Mouse (Mus musculus) CH12.LX (cell line): ENCODE results near the gene Spsb4. TPM values are rescaled to one million over a fixed set of nuclear protein-coding genes. Genes with fewer than 3 reads are reported as not detected.

Source experiments
- DNase-seq: peaks from one replicate; pipeline ENCODE4 v3.0.0-alpha.2; 2013; ENCODE audit errors: extremely low read depth
- H3K27ac ChIP-seq: 2 replicates; pipeline ENCODE4 v1.5.1; 2012; ENCODE audit warnings: low read depth, mild to moderate bottlenecking, control low read depth, moderate library complexity; ENCODE audit not compliant: insufficient read depth
- H3K27me3 ChIP-seq: replicated peaks from 2 replicates; pipeline ENCODE3; 2012; ENCODE audit warnings: inconsistent platforms
- H3K36me3 ChIP-seq, 2 experiments: replicated peaks in 1 of 2; 2 replicates each; pipeline versions ENCODE3 to v1.6.1; 2012; ENCODE audit warnings: inconsistent platforms in 1 of 2, low read length in 1 of 2, mild to moderate bottlenecking in 1 of 2, mixed read lengths in 1 of 2, moderate library complexity in 1 of 2; ENCODE audit not compliant: control insufficient read depth in 1 of 2, insufficient read depth in 1 of 2
- H3K4me1 ChIP-seq, 2 experiments: 2 replicates each; pipeline ENCODE4 v1.6.1; 2012; ENCODE audit warnings: inconsistent platforms in 1 of 2, moderate library complexity in 1 of 2; ENCODE audit not compliant: insufficient read depth in 2 of 2, control insufficient read depth in 1 of 2
- H3K4me2 ChIP-seq: 2 replicates; pipeline ENCODE4 v1.6.1; 2012; ENCODE audit warnings: low read depth, mild to moderate bottlenecking, control low read depth; ENCODE audit not compliant: poor library complexity, insufficient read depth, severe bottlenecking
- H3K4me3 ChIP-seq, 3 experiments: fragments of 150-350 bp in 1 of 3; sonication (generic) in 1 of 3; replicated peaks in 1 of 3; 2 replicates each; pipeline versions ENCODE3 to v1.5.1; 2011 to 2012; ENCODE audit warnings: low read depth in 2 of 3, low read length in 2 of 3, mild to moderate bottlenecking in 2 of 3, moderate library complexity in 2 of 3, control low read depth in 1 of 3, improper control_type of control experiment in 1 of 3, inconsistent platforms in 1 of 3, mixed read lengths in 1 of 3; ENCODE audit not compliant: poor library complexity in 1 of 3
- H3K79me2 ChIP-seq: replicated peaks from 2 replicates; pipeline ENCODE4 v1.6.1; 2012; ENCODE audit warnings: mild to moderate bottlenecking, moderate library complexity; ENCODE audit not compliant: control insufficient read depth, poor library complexity, insufficient read depth, severe bottlenecking; ENCODE audit errors: extremely low read depth
- H3K9ac ChIP-seq: 2 replicates; pipeline ENCODE4 v1.6.1; 2012; ENCODE audit warnings: low read depth, mild to moderate bottlenecking, control low read depth, moderate library complexity; ENCODE audit not compliant: insufficient read depth
- H3K9me3 ChIP-seq: replicated peaks from 2 replicates; pipeline ENCODE3; 2012; ENCODE audit warnings: low read length, inconsistent platforms, mixed read lengths
- BHLHE40 ChIP-seq: IDR thresholded peaks from 2 replicates; pipeline ENCODE4 v1.6.1; 2011; ENCODE audit warnings: mild to moderate bottlenecking, low read depth, low read length, improper control_type of control experiment
- CHD1 ChIP-seq: IDR thresholded peaks from 2 replicates; pipeline ENCODE4 v1.6.1; 2012; ENCODE audit warnings: low read depth, low read length, improper control_type of control experiment, inconsistent platforms
- CHD2 ChIP-seq: IDR thresholded peaks from 2 replicates; pipeline ENCODE4 v1.6.1; 2011; ENCODE audit warnings: low read length, improper control_type of control experiment
- CTCF ChIP-seq, 2 experiments: IDR thresholded peaks in 1 of 2; conservative IDR thresholded peaks in 1 of 2; 2 replicates each; pipeline ENCODE4 v1.5.1; 2011 to 2012; ENCODE audit warnings: low read depth in 2 of 2, low read length in 2 of 2, improper control_type of control experiment in 1 of 2, inconsistent platforms in 1 of 2, mild to moderate bottlenecking in 1 of 2, moderate library complexity in 1 of 2
- E2F4 ChIP-seq: IDR thresholded peaks from 2 replicates; pipeline ENCODE4 v1.6.1; 2011; ENCODE audit warnings: low read depth, low read length, improper control_type of control experiment; ENCODE audit not compliant: insufficient replicate concordance
- ELF1 ChIP-seq: IDR thresholded peaks from 2 replicates; pipeline ENCODE4 v1.6.1; 2014; ENCODE audit warnings: low read depth, mild to moderate bottlenecking, inconsistent platforms, low read length, improper control_type of control experiment
- EP300 ChIP-seq: IDR thresholded peaks from 2 replicates; pipeline ENCODE4 v1.6.1; 2011; ENCODE audit warnings: low read length, improper control_type of control experiment
- ETS1 ChIP-seq: conservative IDR thresholded peaks from 2 replicates; pipeline ENCODE4 v1.6.1; 2012; ENCODE audit warnings: low read depth, mild to moderate bottlenecking, inconsistent platforms, low read length, improper control_type of control experiment, moderate library complexity
- IRF4 ChIP-seq: IDR thresholded peaks from 2 replicates; pipeline ENCODE4 v1.6.1; 2014; ENCODE audit warnings: low read depth, mild to moderate bottlenecking, inconsistent platforms, low read length, improper control_type of control experiment
- MAFK ChIP-seq: IDR thresholded peaks from 2 replicates; pipeline ENCODE4 v1.6.1; 2011; ENCODE audit warnings: low read length, improper control_type of control experiment; ENCODE audit not compliant: insufficient replicate concordance
- MEF2A ChIP-seq: IDR thresholded peaks from 2 replicates; pipeline ENCODE4 v1.6.1; 2014; ENCODE audit warnings: low read depth, mild to moderate bottlenecking, inconsistent platforms, low read length, improper control_type of control experiment, borderline replicate concordance
- MXI1 ChIP-seq: IDR thresholded peaks from 2 replicates; pipeline ENCODE4 v1.6.1; 2011; ENCODE audit warnings: mild to moderate bottlenecking, low read depth, low read length, improper control_type of control experiment
- MYC ChIP-seq: IDR thresholded peaks from 2 replicates; pipeline ENCODE4 v1.6.1; 2011; ENCODE audit warnings: low read depth, mild to moderate bottlenecking, improper control_type of control experiment, low read length
- NELFE ChIP-seq: IDR thresholded peaks from 2 replicates; pipeline ENCODE4 v1.6.1; 2011; ENCODE audit warnings: low read depth, low read length, improper control_type of control experiment
- NRF1 ChIP-seq: IDR thresholded peaks from 2 replicates; pipeline ENCODE4 v1.6.1; 2014; ENCODE audit warnings: low read depth, mild to moderate bottlenecking, inconsistent platforms, low read length, improper control_type of control experiment, moderate library complexity
- PAX5 ChIP-seq: IDR thresholded peaks from 2 replicates; pipeline ENCODE4 v1.6.1; 2012; ENCODE audit warnings: low read length, inconsistent platforms, mixed read lengths
- POLR2A ChIP-seq: IDR thresholded peaks from 2 replicates; pipeline ENCODE4 v1.6.1; 2011; ENCODE audit warnings: low read depth, mild to moderate bottlenecking, improper control_type of control experiment, low read length
- RCOR1 ChIP-seq: conservative IDR thresholded peaks from 2 replicates; pipeline ENCODE4 v1.6.1; 2012; ENCODE audit warnings: low read depth, mild to moderate bottlenecking, inconsistent platforms, low read length, improper control_type of control experiment
- SIN3A ChIP-seq: IDR thresholded peaks from 2 replicates; pipeline ENCODE4 v1.6.1; 2012; ENCODE audit warnings: low read length, improper control_type of control experiment, inconsistent platforms
- SMC3 ChIP-seq: IDR thresholded peaks from 2 replicates; pipeline ENCODE4 v1.6.1; 2011; ENCODE audit warnings: low read depth, low read length, improper control_type of control experiment
- TBP ChIP-seq: conservative IDR thresholded peaks from 2 replicates; pipeline ENCODE4 v1.6.1; 2011; ENCODE audit warnings: low read depth, low read length, improper control_type of control experiment
- UBTF ChIP-seq: IDR thresholded peaks from 2 replicates; pipeline ENCODE4 v1.6.1; 2012; ENCODE audit warnings: low read depth, mild to moderate bottlenecking, inconsistent platforms, low read length, improper control_type of control experiment, moderate library complexity
- USF1 ChIP-seq: IDR thresholded peaks from 2 replicates; pipeline ENCODE4 v1.6.1; 2014; ENCODE audit warnings: low read depth, mild to moderate bottlenecking, inconsistent platforms, low read length, improper control_type of control experiment
- USF2 ChIP-seq: conservative IDR thresholded peaks from 2 replicates; pipeline ENCODE4 v1.6.1; 2011; ENCODE audit warnings: low read depth, low read length, improper control_type of control experiment
- ZC3H11A ChIP-seq: IDR thresholded peaks from 2 replicates; pipeline ENCODE4 v1.6.1; 2012; ENCODE audit warnings: low read depth, mild to moderate bottlenecking, inconsistent platforms, low read length, improper control_type of control experiment
- ZMIZ1 ChIP-seq: IDR thresholded peaks from 2 replicates; pipeline ENCODE4 v1.6.1; 2012; ENCODE audit warnings: low read depth, mild to moderate bottlenecking, inconsistent platforms, low read length, improper control_type of control experiment
- ZNF384 ChIP-seq: IDR thresholded peaks from 2 replicates; pipeline ENCODE4 v1.6.1; 2012; ENCODE audit warnings: low read depth, low read length, improper control_type of control experiment, inconsistent platforms
- dilution Hi-C: fragments of 300-500 bp; cut with MboI; formaldehyde crosslinking; loops from 2 replicates; pipeline ENCODE4 v1.14.3; 2020; ENCODE audit warnings: low sequenced_read_pairs; ENCODE audit not compliant: extremely low pct_unique_long_range_greater_than_20kb, extremely low pct_ligation_motif_present
- in situ Hi-C: fragments of 300-500 bp; cut with MboI; formaldehyde crosslinking; loops from 3 replicates; pipeline ENCODE4 v1.14.3; 2019; ENCODE audit warnings: low sequenced_read_pairs, low pct_ligation_motif_present, low pct_unique_long_range_greater_than_20kb, mixed read lengths
- polyA plus RNA-seq: library from polyadenylated mRNA; unstranded; fragments of >175 nt; gene quantifications from 2 replicates; pipeline ENCODE4 v1.2.1, GENCODE M21; 2012; ENCODE audit warnings: low read depth; ENCODE audit not compliant: insufficient read length
- total RNA-seq, 2 experiments: library from RNA; depleted of rRNA; stranded (reverse); fragments of 300-350 nt in 1 of 2; fragments of >200 nt in 1 of 2; gene quantifications; 2 replicates each; pipeline ENCODE4 v1.2.3; 2012 to 2014

Gene Spsb4
- total and polyA plus RNA-seq, 3 experiments = not detected

DNA sequence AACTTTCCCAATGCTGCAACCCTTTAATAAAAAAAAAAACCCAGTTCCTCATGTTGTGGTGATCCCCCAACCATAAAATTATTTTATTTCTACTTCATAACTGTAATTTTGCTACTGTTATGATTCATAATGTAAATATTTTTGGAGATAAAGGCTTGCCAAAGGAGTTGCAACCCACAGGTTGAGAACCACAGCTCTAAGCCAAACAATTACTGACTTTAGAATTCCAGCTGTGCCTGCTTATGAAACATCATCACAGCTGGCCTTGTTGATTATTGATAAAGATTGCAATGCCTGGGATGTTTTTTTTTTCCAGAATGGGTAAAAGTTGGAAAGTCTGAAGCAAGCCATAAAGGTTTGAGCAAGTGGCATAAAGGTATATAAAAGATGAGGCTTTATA, 119.6 kb downstream of the Spsb4 start:
- dilution Hi-C loops = no loop called here
- Histone ChIP-seq H3K4me3 (no peak overlapping the region), H3K9me3 (peaks cover 6% of the 10 kb centered on the region), H3K4me2 (no peak overlapping the region), H3K9ac (no peak overlapping the region), H3K36me3 (no peaks in the 10 kb centered on the region), H3K79me2 (no peaks in the 10 kb centered on the region), H3K27ac (no peak overlapping the region), H3K27me3 (no peaks in the 10 kb centered on the region), H3K4me1 (peaks cover 6 to 29% of the 10 kb centered on the region in 2 experiments)
- TF ChIP-seq RCOR1 (no peak), CHD2 (no peak), MYC (no peak), USF1 (no peak), ELF1 (no peak), MAFK (no peak), MEF2A (no peak), UBTF (no peak), ZNF384 (no peak), MXI1 (no peak), ETS1 (no peak), ZC3H11A (no peak), E2F4 (no peak), CHD1 (no peak), IRF4 (no peak), PAX5 (no peak), SMC3 (no peak), NRF1 (no peak)
- no peak for DNase-seq
- in situ Hi-C loops = no loop called here

DNA sequence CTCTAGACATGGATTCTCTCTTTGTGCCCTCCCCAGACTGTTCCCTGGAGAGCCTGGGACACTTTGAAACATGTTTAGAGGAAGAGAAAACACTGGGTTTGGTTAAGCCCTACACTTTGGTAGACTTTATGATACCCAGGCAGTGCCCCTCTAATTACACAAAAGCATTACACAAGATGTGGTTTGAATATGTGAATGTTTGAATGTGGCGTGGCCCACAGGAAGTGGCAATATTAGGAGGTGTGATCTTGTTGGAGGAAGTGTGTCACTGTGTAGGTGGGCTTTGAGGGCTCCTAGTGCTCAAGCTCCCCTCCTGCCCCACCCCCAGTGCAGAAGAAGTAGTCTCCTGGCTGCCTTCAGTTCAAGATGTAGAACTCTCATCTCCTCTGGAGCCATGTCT, 122.0 kb downstream of the Spsb4 start:
- TF ChIP-seq USF1 (no peak), NELFE (no peak), MXI1 (no peak), ZNF384 (no peak), E2F4 (no peak), CHD1 (no peak), UBTF (no peak), CHD2 (no peak), EP300 (no peak), ZMIZ1 (no peak), SIN3A (no peak), NRF1 (no peak), ELF1 (no peak), BHLHE40 (no peak), POLR2A (no peak), TBP (no peak), CTCF (conservative IDR thresholded peaks at IDR 0.05 in 1 of 2, IDR thresholded peaks at IDR 0.05 in 1 of 2; ENCODE audit: low read depth in 2 of 2, low read length in 2 of 2) (no peak), ETS1 (no peak), USF2 (no peak)
- in situ Hi-C loops (no loop called here), dilution Hi-C loops (no loop called here)
- Histone ChIP-seq H3K9ac (no peak overlapping the region), H3K9me3 (peaks cover 10% of the 10 kb centered on the region), H3K4me1 (peaks cover 6 to 29% of the 10 kb centered on the region in 2 experiments), H3K79me2 (no peaks in the 10 kb centered on the region), H3K27ac (no peak overlapping the region), H3K36me3 (no peaks in the 10 kb centered on the region), H3K27me3 (peaks cover 2% of the 10 kb centered on the region), H3K4me3 (no peak overlapping the region), H3K4me2 (no peak overlapping the region)
- DNase-seq = no peak
